Mouse (Mus musculus) skeletal muscle tissue, adult 2 months (tissue): ENCODE measurements around the gene Gm20855.
"Not testable (repeated sequence)": the region's sequence is repeated elsewhere in the genome, so short reads cannot be mapped to it uniquely, and the experiment has no call there.

ENCODE experiments used
- DNase-seq: peaks from one replicate; pipeline ENCODE4 v3.0.0-alpha.2; 2012; ENCODE audit warnings: low read depth, low spot score

Gm20855 gene

DNA sequence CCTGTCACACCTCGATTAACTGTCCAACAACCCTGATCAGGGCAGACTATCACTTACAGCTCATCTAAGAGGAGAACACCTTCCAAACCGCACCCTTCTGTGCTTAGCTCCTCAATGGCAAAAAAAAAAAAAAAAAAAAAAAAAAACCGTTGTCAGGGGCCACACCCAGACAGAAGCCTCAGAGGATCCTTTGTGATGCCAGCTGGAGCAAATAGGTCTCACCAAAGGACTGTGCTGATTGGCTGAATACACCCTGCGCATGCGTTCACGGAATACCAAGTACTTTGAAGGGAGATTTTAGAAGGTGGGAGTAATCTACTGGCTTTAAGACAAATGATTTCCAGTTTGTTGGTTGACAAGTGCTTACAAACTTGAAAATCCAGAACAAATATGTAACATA lies at the start of gene Gm20855:
Gene Gm20855, minus strand, starts transcription at position 101 of the 400 bp plus-strand sequence.
- not testable (repeated sequence) for DNase-seq
